Mouse (Mus musculus) G1E (cell line): ENCODE results near the gene Naa35.

Experiments
- CTCF ChIP-seq: IDR thresholded peaks from 2 replicates; pipeline ENCODE4 v1.5.1; 2012; ENCODE audit warnings: low read depth, low read length, inconsistent platforms, mixed read lengths
- GATA2 ChIP-seq: IDR thresholded peaks from 2 replicates; pipeline ENCODE4 v1.6.1; 2012; ENCODE audit warnings: low read depth, low read length, inconsistent platforms, borderline replicate concordance

- no peak for TF ChIP-seq CTCF
- no peak for TF ChIP-seq GATA2
These were observed 89.2 kb downstream of the Naa35 start for GRCm38 (mm10) chr13:59674215-59674614.
